Mouse (Mus musculus): ENCODE results near the gene Eprs. TPM values are rescaled to one million over a fixed set of nuclear protein-coding genes. Genes with fewer than 3 reads are reported as not detected.
"Not testable (repeated sequence)": the region's sequence is repeated elsewhere in the genome, so short reads cannot be mapped to it uniquely, and the experiment has no call there.

Gene Eprs
- polyA plus RNA-seq (2015; fragmentation: Nextera tagmentation; extraction: Ambion mirVana), result 96.4 and 99.7 TPM in 2 replicates

DNA sequence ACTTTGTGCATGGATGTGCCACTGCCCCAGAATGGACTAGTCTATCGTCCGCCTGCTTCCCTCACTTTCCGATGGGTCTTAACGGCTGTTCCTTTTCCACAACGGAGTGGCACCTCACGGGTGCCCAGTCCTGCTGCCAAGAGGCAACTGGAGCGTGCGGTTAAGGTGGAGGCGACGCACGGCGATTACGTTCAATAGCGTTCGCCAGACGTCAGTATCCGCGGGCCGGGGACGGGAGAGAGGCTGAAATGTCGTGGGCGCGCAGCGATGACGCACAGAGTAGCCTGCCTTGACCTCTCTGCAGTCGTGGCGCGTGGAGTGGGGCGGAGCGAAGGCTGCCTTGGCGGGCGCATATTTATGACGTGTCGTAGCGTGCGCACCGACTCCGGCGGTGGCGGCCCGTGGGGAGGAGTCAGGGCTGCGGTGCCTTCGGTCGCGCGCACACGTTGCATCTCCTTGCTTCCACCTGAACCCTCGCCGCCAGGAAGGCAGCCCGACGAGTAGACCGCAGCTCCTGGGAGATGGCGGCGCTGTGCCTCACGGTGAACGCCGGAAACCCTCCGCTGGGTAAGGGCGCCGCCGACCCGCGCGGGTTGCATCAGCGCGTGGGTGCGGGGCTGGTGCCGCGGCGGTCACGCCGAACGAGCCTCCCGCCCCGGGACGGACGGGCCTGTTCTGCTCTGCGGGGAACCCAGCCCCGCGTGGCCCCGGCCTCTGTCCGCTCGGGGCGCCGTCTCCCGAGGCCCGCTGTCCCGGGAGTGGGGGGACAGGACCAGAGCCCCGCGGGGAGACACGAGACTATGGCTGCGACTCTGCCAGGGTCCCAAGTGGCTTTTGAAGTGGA lies at the start of gene Eprs:
TSS of gene Eprs (plus strand) at position 368 of the 844 bp plus-strand sequence.
- ATAC-seq (replicated peaks; ENCODE audit: insufficient number of reproducible peaks, insufficient read depth, low FRiP score, low read depth), result peak; percentile 96
- under 1% methylated on average over 92 of the region's 92 CpGs for WGBS

DNA sequence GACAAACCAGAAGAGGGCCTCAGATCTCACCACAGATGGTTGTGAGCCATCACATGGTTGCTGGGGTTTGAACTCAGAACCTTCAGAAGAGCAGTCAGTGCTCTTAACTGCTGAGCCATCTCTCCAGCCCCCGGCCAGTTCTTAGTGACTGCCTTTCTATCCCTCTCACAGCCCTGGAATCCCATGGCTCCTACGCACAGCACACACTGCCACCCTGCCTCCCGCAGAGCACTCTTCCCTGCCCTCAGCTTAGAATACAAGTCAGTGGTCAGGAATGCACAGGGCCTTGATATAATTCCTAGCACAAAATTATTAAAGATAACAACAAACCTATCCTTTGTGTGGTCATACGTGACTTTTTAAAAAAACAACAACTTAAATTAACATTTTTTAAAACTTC lies 48.3 kb upstream of the Eprs start:
- 78% methylated on average over 4 of the region's 4 CpGs for WGBS
- no peak overlapping the region for H3K4me3 ChIP-seq

More for the DNA sequence above, at the start of gene Eprs:
- Histone ChIP-seq H3K27ac (peak within 1 kb of the TSS; percentile 86), H3K9ac (peak within 1 kb of the TSS; percentile 79), H3K4me2 (peak within 1 kb of the TSS; percentile 74), H3K4me3 (peak within 1 kb of the TSS; percentile 64), H3K9me3 (replicated peaks) (no peaks in the 10 kb centered on the region), H3K36me3 (peaks cover 9% of the 10 kb centered on the region; the same call in 1 of the 2 replicates), H3K27me3 (no peaks in the 10 kb centered on the region), H3K4me1 (replicated peaks) (peaks cover 24% of the 10 kb centered on the region)

DNA sequence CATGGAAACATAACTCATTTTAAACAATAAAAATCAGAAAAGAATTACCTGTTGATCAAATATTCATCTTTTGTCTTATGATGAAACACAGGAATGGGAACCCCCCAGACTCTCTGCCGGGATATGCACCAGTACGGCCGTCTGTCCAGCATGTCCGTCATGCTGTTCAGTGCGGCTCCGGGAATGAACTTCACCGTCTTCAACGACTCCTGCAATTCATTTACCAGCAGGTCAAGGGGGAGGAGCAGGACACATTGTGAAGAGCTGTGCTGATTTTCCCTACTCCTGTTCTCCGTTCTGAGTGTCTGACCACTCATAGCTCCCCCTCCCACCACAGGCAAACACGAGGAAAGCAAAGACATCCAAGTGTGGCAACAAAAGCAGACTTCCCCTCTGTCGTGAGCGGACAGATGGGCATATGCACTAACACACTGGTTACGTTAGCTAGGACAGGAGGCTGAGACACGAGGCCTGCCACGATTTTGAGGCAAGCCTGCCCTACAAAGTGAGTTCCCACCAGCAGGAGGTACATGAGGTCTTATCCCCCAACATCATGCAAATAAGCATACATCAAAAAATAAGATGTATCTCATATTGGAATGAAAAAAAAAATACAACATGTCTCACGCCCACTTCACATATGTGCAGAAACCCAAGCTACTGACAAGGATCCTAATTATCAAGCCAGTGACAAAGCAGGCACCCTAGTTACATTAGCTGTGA lies 46.8 kb upstream of the Eprs start:
- Histone ChIP-seq H3K4me2 (no peak overlapping the region), H3K9ac (no peak overlapping the region), H3K36me3 (peaks cover 42% of the 10 kb centered on the region), H3K4me3 (no peak overlapping the region), H3K4me1 (replicated peaks) (peaks cover 12% of the 10 kb centered on the region; the same call in 1 of the 2 replicates), H3K27ac (no peak overlapping the region), H3K9me3 (replicated peaks) (no peaks in the 10 kb centered on the region), H3K27me3 (no peaks in the 10 kb centered on the region)
- 86% methylated on average over 16 of the region's 16 CpGs for WGBS
- no peak for ATAC-seq (replicated peaks; ENCODE audit: insufficient number of reproducible peaks, insufficient read depth, low FRiP score, low read depth)

More for the DNA sequence above, 48.3 kb upstream of the Eprs start:
- H3K4me1 ChIP-seq (replicated peaks), result peaks cover 12% of the 10 kb centered on the region; the same call in 1 of the 2 replicates
- H3K27ac ChIP-seq, result no peak overlapping the region
- ATAC-seq (replicated peaks; ENCODE audit: insufficient number of reproducible peaks, insufficient read depth, low FRiP score, low read depth), result no peak
- no peaks in the 10 kb centered on the region for H3K27me3 ChIP-seq
- no peak overlapping the region for H3K4me2 ChIP-seq
- no peak overlapping the region for H3K9ac ChIP-seq
- peaks cover 30% of the 10 kb centered on the region for H3K36me3 ChIP-seq
- H3K9me3 ChIP-seq (replicated peaks), result no peaks in the 10 kb centered on the region

DNA sequence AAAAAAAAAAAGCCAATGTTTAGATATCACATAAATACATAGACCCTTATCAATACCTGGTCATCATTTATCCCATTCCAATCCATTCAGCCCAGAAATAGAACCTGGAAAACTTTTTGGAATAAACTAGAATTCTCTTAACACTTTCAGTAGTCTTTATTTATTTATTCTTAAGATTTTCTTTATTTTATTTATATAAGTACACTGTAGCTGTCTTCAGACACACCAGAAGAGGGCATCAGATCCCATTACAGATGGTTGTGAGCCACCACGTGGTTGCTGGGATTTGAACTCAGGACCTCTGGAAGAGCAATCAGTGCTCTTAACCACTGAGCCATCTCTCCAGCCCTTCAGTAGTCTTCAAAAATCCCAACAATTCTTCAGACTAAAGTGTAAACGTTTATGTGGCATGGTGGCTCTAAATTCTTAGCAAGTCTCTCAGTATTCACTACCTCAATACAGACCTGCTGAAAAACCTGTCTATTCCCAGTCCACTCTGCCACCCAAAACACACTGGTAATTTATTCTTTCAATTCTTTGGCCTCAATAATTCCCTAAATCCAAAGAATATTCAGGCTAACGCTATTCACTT lies 35.0 kb upstream of the Eprs start:
- Histone ChIP-seq H3K36me3 (peaks cover 37% of the 10 kb centered on the region), H3K4me2 (peak overlapping the region; percentile 77), H3K4me1 (replicated peaks) (peaks cover 17% of the 10 kb centered on the region), H3K4me3 (peak overlapping the region; percentile 67)
- H3K9me3 ChIP-seq (replicated peaks); ATAC-seq (replicated peaks; ENCODE audit: insufficient number of reproducible peaks, insufficient read depth, low FRiP score, low read depth); H3K9ac ChIP-seq; H3K27me3 ChIP-seq; H3K27ac ChIP-seq: not testable (repeated sequence)
- WGBS, result 52% methylated on average over 3 of the region's 3 CpGs

DNA sequence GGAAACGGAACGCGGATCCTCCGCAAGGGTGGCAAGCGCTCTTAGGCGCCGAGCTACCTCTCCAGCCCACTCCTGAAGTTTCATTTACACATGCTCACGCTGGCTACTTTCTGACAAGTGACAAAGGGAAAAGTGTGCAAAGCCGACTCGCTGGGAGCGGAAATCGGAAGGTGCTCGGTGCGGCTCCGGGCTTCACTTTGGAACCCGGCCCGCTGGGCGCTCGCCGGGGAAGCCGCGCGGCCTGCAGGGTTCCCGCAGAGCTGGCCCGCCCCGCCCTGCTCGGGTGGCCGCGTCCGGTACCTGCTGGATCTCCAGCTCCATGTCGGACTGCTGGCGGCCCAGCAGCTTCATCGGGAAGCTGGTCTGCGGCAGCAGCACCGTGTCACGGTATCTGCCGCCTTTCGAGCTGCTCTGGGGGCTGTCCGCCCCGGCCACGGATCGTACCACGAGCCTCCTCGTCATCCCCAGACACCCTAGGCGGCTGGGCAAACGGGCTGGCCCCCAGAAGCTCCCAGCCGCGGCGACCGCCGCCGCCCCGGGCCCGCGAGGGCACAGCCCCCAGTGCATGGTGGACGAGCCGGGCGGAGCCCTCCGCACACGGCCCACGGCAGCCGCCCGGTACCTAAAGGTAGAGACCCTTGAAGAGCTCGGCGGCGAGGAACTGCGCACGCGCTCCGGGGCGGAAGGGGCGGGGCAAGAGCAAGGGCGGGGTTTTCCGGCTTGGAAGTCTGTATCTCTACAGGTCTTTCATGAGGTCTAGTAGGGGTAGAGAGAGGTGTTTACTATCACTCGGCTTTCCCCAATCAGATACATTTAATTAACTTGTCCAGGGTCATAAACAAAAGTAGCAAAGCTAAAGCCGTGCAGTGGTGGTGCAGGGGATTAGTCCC lies 33.9 kb upstream of the Eprs start, which contains the start of gene Iars2:
TSS of gene Iars2 (minus strand) at position 676 of the 890 bp plus-strand sequence.
- Histone ChIP-seq H3K4me1 (replicated peaks) (peaks cover 27% of the 10 kb centered on the region), H3K4me3 (peak within 1 kb of the TSS; percentile 67), H3K9ac (peak within 1 kb of the TSS; percentile 77), H3K36me3 (peaks cover 27% of the 10 kb centered on the region), H3K4me2 (peak within 1 kb of the TSS; percentile 77), H3K27me3 (no peaks in the 10 kb centered on the region), H3K27ac (peak within 1 kb of the TSS; percentile 93), H3K9me3 (replicated peaks) (no peaks in the 10 kb centered on the region)
- WGBS, result under 1% methylated on average over 68 of the region's 76 CpGs
- peak; percentile 86 for ATAC-seq (replicated peaks; ENCODE audit: insufficient number of reproducible peaks, insufficient read depth, low FRiP score, low read depth)

DNA sequence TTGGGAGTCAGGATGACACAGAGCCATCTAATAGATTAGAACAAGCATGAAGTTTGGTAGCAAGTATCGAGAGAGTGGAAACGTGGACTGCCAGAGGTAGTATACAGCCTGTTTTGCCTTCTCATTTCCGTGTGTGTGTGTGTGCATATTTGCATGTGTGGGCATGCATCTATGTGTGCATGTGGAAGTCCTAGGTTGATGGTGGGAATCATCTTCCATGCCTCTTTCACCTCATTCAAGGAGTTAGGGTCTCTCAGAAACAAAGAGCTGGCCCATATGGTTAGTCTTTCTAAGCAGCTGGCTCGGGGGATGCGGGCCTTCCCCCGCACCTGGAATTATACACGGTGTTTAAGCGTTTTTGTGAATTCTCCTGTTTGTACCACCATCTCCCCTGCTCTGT lies 33.0 kb upstream of the Eprs start:
- H3K4me2 ChIP-seq, result peak overlapping the region; percentile 77
- no peaks in the 10 kb centered on the region for H3K9me3 ChIP-seq (replicated peaks)
- H3K9ac ChIP-seq, result no peak overlapping the region
- no peak for ATAC-seq (replicated peaks; ENCODE audit: insufficient number of reproducible peaks, insufficient read depth, low FRiP score, low read depth)
- H3K36me3 ChIP-seq, result peaks cover 22% of the 10 kb centered on the region
- no peaks in the 10 kb centered on the region for H3K27me3 ChIP-seq
- no peak overlapping the region for H3K27ac ChIP-seq
- WGBS, result 89% methylated on average over 8 of the region's 8 CpGs
- no peak overlapping the region for H3K4me3 ChIP-seq
- peaks cover 33% of the 10 kb centered on the region for H3K4me1 ChIP-seq (replicated peaks)

DNA sequence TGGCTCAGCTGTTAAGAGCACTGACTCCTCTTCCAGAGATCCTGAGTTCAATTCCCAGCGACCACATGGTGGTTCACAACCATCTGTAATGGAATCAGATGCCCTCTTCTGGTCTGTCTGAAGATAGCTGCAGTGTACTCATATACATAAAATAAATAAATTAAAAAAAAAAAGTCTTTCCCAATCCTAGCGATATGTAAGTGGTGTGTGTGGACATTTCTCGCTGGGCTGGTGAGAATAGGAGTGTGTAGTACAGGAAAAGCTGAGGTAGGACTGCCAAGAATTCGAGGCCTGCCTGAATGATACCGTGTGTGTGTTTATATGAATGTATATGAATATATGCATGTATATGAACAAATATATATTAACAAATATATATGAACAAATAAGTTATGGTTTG lies 31.5 kb upstream of the Eprs start:
- H3K27me3 ChIP-seq, result no peaks in the 10 kb centered on the region
- no peak overlapping the region for H3K27ac ChIP-seq
- WGBS, result 51% methylated on average over 5 of the region's 5 CpGs
- peak overlapping the region; percentile 84 for H3K4me2 ChIP-seq
- peaks cover 34% of the 10 kb centered on the region for H3K4me1 ChIP-seq (replicated peaks)
- peaks cover 11% of the 10 kb centered on the region; the same call in 1 of the 2 replicates for H3K36me3 ChIP-seq
- no peak for ATAC-seq (replicated peaks; ENCODE audit: insufficient number of reproducible peaks, insufficient read depth, low FRiP score, low read depth)
- peak overlapping the region; percentile 65 for H3K4me3 ChIP-seq
- H3K9ac ChIP-seq, result no peak overlapping the region
- no peaks in the 10 kb centered on the region for H3K9me3 ChIP-seq (replicated peaks)

DNA sequence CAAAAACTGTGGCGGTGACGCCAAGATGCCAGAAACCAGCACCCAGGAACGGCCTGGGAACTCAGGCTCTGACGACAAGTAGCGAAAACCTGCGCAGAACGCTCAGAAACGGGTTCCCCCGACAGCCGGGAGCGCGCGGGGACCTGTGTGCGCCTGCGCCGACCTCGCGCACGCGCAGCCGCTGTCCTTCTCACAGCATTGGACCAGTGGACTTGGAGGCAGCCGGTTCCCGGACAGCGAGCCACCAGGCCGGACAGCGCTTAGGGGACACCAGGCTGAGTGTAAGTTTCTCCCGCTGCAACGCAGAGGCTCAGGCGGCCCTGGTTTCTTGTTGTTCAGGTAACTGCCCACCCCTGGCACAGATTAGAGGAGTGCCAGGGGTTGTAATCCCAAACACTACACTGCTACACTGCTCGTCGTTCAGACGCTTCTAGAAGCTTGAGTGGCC lies 30.8 kb upstream of the Eprs start, which contains the start of gene Bpnt1:
TSS of gene Bpnt1 (plus strand) at position 167 of the 448 bp plus-strand sequence.
- H3K36me3 ChIP-seq, result peaks cover 4% of the 10 kb centered on the region; the same call in 1 of the 2 replicates
- peak within 1 kb of the TSS; percentile 92 for H3K27ac ChIP-seq
- no peaks in the 10 kb centered on the region for H3K27me3 ChIP-seq
- peak within 1 kb of the TSS; percentile 66 for H3K9ac ChIP-seq
- H3K9me3 ChIP-seq (replicated peaks), result no peaks in the 10 kb centered on the region
- under 1% methylated on average over 32 of the region's 32 CpGs for WGBS
- peaks cover 37% of the 10 kb centered on the region for H3K4me1 ChIP-seq (replicated peaks)
- H3K4me2 ChIP-seq, result peak within 1 kb of the TSS; percentile 84
- H3K4me3 ChIP-seq, result peak within 1 kb of the TSS; percentile 65
- ATAC-seq (replicated peaks; ENCODE audit: insufficient number of reproducible peaks, insufficient read depth, low FRiP score, low read depth), result peak; percentile 85

DNA sequence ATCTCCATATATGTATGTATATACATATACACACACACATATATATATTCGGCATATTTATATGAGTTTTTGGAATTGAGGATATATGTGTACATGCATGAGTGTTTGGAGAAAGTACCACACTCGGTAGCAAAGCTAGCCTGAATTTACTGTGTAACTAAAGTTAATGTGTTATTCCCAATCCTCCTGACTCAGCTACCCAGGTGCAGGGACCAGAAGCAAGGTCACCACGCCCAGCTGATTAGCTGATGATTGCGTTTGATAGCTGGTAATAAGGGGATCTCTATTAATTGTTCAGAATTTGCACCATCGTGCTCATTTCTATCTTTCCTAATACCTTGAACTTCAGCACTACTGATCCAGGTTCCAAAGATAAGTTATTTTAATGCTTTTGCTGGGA lies 29.2 kb upstream of the Eprs start:
- Histone ChIP-seq H3K4me2 (no peak overlapping the region), H3K27me3 (no peaks in the 10 kb centered on the region), H3K4me3 (no peak overlapping the region), H3K36me3 (no peaks in the 10 kb centered on the region), H3K9me3 (replicated peaks) (no peaks in the 10 kb centered on the region), H3K27ac (no peak overlapping the region), H3K9ac (no peak overlapping the region), H3K4me1 (replicated peaks) (peaks cover 34% of the 10 kb centered on the region)
- no peak for ATAC-seq (replicated peaks; ENCODE audit: insufficient number of reproducible peaks, insufficient read depth, low FRiP score, low read depth)
- WGBS, result 91% methylated on average over 5 of the region's 5 CpGs

DNA sequence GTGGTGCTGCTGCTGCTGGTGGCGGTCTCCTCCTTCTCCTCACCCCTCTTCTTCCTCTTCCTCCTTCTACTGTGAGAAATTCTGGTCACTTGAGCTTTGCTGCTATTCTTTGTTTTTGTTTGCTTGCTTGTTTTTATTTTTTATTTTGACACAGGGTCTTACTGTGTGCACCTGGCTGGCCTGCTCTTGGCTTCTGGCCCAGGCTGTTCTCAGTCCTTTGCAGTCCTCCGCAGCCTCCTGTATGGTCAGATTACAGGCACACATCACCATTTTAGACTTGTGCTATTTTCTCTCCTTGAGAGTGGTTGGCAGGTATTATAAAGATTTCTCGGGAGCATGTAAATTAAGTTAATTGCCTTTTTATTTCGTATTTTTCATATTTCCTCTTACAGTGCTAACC lies 28.7 kb upstream of the Eprs start:
- no peak overlapping the region for H3K4me2 ChIP-seq
- H3K4me3 ChIP-seq, result no peak overlapping the region
- no peaks in the 10 kb centered on the region for H3K36me3 ChIP-seq
- ATAC-seq (replicated peaks; ENCODE audit: insufficient number of reproducible peaks, insufficient read depth, low FRiP score, low read depth), result no peak
- H3K9ac ChIP-seq, result no peak overlapping the region
- peaks cover 34% of the 10 kb centered on the region for H3K4me1 ChIP-seq (replicated peaks)
- WGBS, result 75% methylated on average over 4 of the region's 4 CpGs
- H3K27me3 ChIP-seq, result no peaks in the 10 kb centered on the region
- no peaks in the 10 kb centered on the region for H3K9me3 ChIP-seq (replicated peaks)
- no peak overlapping the region for H3K27ac ChIP-seq
